Mouse (Mus musculus): ENCODE measurements around the gene Dnaja4. TPM values are rescaled to one million over a fixed set of nuclear protein-coding genes. Genes with fewer than 3 reads are reported as not detected.
A peak's percentile ranks its signal among the peaks of the same experiment; 100 is the strongest.

Gene Dnaja4
- polyA plus RNA-seq, 1 experiment from 2014 or later: 6.5 TPM

DNA sequence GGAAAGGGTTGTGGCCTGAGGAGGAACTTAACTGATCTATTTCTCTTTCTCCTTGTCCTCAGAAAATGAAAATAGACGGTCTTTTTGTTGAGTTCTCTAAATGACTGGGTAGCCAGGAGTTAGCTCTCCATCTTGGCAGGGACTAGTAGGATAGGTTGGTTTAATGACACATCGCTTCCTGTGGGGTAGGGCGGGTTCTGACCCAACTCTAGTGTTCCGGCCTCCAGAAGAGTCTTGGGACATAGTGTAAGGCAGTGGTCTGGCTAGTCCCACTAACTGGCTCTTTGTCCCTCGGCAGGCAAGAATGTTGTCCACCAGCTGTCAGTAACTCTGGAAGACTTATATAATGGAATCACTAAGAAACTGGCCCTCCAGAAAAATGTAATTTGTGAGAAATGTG, 9.4 kb downstream of the Dnaja4 start:
- Histone ChIP-seq H3K9me3 (replicated peaks; ENCODE audit: control insufficient read depth, low read length) (no peaks in the 10 kb centered on the region), H3K36me3 (ENCODE audit: control insufficient read depth, insufficient read depth, low read length) (no peaks in the 10 kb centered on the region), H3K27me3 (ENCODE audit: control insufficient read depth, insufficient read depth, low read length) (no peaks in the 10 kb centered on the region), H3K9ac (ENCODE audit: low read length) (no peak overlapping the region), H3K4me1 (ENCODE audit: control insufficient read depth, insufficient read depth, low read length) (no peaks in the 10 kb centered on the region), H3K4me3 (replicated peaks; ENCODE audit: low read length) (no peak overlapping the region), H3K27ac (ENCODE audit: low read length) (no peak overlapping the region), H3K4me2 (ENCODE audit: low read depth, low read length) (no peak overlapping the region)
- 89% methylated on average over 5 of the region's 5 CpGs for WGBS
- ATAC-seq (ENCODE audit: insufficient read depth, low FRiP score): no peak

DNA sequence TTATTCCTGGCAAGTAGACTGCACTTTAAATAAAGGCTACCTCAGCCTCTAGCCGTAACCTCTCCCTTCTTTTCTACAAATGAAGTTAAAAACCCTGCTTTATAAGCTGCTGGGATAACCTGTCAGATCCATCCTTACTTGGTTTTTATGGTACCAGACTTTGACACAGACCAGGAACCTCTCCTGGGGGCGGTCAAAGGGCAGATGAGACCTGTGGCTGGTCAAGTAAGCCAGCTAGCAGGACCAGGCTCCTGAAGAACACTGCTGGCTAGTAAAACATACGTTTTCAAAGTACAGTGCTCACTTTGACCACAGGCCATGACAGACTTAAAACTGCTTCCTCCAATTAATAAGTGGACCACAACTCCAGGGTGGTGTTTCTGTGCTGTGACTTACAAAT, 17.1 kb downstream of the Dnaja4 start:
- ATAC-seq (ENCODE audit: insufficient read depth, low FRiP score): no peak
- H3K27ac ChIP-seq (ENCODE audit: low read length): no peak overlapping the region
- no peaks in the 10 kb centered on the region for H3K27me3 ChIP-seq (ENCODE audit: control insufficient read depth, insufficient read depth, low read length)
- no peak overlapping the region for H3K9ac ChIP-seq (ENCODE audit: low read length)
- no peaks in the 10 kb centered on the region for H3K4me1 ChIP-seq (ENCODE audit: control insufficient read depth, insufficient read depth, low read length)
- no peak overlapping the region for H3K4me2 ChIP-seq (ENCODE audit: low read depth, low read length)
- H3K4me3 ChIP-seq (replicated peaks; ENCODE audit: low read length): no peak overlapping the region
- WGBS: 90% methylated on average over 3 of the region's 3 CpGs
- peaks cover 31% of the 10 kb centered on the region for H3K36me3 ChIP-seq (ENCODE audit: control insufficient read depth, insufficient read depth, low read length)
- no peaks in the 10 kb centered on the region for H3K9me3 ChIP-seq (replicated peaks; ENCODE audit: control insufficient read depth, low read length)

DNA sequence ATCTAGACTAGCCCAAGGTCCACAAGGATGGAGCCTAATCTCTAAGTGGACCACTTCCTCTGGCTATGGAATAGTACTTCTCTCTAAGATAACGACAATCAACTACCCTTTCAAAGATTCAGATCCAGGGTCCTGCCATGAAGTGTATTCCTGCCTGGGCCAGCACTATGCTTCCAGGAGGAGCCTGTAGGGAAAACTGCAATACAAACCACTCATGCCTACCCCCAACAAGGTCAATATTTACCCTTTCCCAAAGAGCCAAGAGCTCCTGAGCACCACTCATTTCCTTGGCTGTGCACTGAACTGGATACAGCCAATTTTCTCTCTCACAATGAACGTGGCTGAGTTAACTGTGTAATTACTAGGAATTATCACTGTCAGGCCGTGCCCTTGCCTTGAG, 18.9 kb downstream of the Dnaja4 start:
- Histone ChIP-seq H3K4me2 (ENCODE audit: low read depth, low read length) (no peak overlapping the region), H3K4me3 (replicated peaks; ENCODE audit: low read length) (no peak overlapping the region), H3K27me3 (ENCODE audit: control insufficient read depth, insufficient read depth, low read length) (no peaks in the 10 kb centered on the region), H3K9ac (ENCODE audit: low read length) (no peak overlapping the region), H3K27ac (ENCODE audit: low read length) (no peak overlapping the region), H3K36me3 (ENCODE audit: control insufficient read depth, insufficient read depth, low read length) (peaks cover 36% of the 10 kb centered on the region), H3K9me3 (replicated peaks; ENCODE audit: control insufficient read depth, low read length) (no peaks in the 10 kb centered on the region), H3K4me1 (ENCODE audit: control insufficient read depth, insufficient read depth, low read length) (no peaks in the 10 kb centered on the region)
- 63% methylated on average over 3 of the region's 3 CpGs for WGBS
- no peak for ATAC-seq (ENCODE audit: insufficient read depth, low FRiP score)

DNA sequence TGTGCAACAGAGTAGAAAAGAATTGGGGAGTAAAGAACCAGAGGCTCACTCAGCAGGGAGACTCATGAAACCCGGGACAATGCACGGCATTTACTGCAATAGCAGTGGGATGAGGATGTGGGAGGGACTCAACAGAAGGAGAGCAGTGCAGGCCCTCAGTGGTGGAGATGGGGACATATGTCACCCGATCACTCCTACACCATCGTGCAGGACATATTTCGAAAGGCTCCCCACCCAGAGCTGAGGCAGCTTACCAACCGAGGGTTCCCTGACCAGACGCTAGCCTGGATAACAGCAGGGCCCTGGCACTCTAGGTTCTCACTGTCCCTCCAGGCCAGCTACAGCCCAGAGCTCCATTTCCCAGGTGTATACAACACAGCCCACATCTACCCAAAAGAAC, 23.5 kb downstream of the Dnaja4 start:
- H3K4me1 ChIP-seq (ENCODE audit: control insufficient read depth, insufficient read depth, low read length): no peaks in the 10 kb centered on the region
- no peak overlapping the region for H3K4me3 ChIP-seq (replicated peaks; ENCODE audit: low read length)
- 92% methylated on average over 7 of the region's 7 CpGs for WGBS
- no peak overlapping the region for H3K27ac ChIP-seq (ENCODE audit: low read length)
- no peak overlapping the region for H3K9ac ChIP-seq (ENCODE audit: low read length)
- H3K36me3 ChIP-seq (ENCODE audit: control insufficient read depth, insufficient read depth, low read length): peaks cover 29% of the 10 kb centered on the region
- H3K9me3 ChIP-seq (replicated peaks; ENCODE audit: control insufficient read depth, low read length): no peaks in the 10 kb centered on the region
- ATAC-seq (ENCODE audit: insufficient read depth, low FRiP score): no peak
- no peaks in the 10 kb centered on the region for H3K27me3 ChIP-seq (ENCODE audit: control insufficient read depth, insufficient read depth, low read length)
- no peak overlapping the region for H3K4me2 ChIP-seq (ENCODE audit: low read depth, low read length)

DNA sequence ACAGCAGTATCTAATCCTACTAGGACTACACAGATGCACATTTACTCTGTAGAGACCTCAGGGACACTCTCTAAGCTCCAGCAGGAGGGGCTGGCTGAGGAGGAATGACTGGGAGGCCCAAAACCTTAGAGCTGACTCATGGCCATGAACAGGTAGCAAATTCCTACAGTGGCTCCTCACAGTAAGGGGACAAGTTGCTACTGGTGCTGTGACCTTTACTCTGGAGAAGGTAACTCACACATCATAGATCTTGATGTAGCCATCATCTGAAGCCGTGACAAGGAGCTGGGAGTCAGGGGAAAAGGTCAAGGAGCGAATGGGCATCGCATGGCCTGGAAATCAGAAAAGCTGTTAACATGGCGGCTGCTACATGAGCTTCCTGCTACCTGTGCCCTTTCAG, 23.9 kb downstream of the Dnaja4 start:
- H3K4me3 ChIP-seq (replicated peaks; ENCODE audit: low read length): no peak overlapping the region
- no peak overlapping the region for H3K9ac ChIP-seq (ENCODE audit: low read length)
- peaks cover 28% of the 10 kb centered on the region for H3K36me3 ChIP-seq (ENCODE audit: control insufficient read depth, insufficient read depth, low read length)
- H3K27ac ChIP-seq (ENCODE audit: low read length): no peak overlapping the region
- WGBS: 86% methylated on average over 4 of the region's 4 CpGs
- ATAC-seq (ENCODE audit: insufficient read depth, low FRiP score): no peak
- no peaks in the 10 kb centered on the region for H3K9me3 ChIP-seq (replicated peaks; ENCODE audit: control insufficient read depth, low read length)
- no peaks in the 10 kb centered on the region for H3K27me3 ChIP-seq (ENCODE audit: control insufficient read depth, insufficient read depth, low read length)
- no peaks in the 10 kb centered on the region for H3K4me1 ChIP-seq (ENCODE audit: control insufficient read depth, insufficient read depth, low read length)
- no peak overlapping the region for H3K4me2 ChIP-seq (ENCODE audit: low read depth, low read length)

DNA sequence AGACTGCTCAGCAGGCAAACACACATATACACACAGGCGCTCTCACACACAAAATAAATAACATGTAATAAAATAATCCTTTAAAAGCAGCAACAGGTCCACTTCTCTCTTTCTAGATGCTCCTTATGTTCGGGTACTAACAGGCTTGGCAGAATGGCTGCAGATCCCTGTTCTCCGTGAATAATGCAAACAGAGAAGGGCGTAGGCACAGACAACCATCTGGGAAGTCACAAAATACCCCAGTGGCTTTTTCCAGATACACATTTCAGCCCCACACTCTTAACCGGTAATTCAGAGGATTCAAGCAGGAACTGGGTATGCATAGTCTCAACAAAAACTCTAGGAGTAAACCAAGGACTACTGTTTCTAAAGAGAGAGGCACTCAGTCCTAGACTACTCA, 27.6 kb downstream of the Dnaja4 start:
- no peak for ATAC-seq (ENCODE audit: insufficient read depth, low FRiP score)
- 77% methylated on average over 5 of the region's 5 CpGs for WGBS
- no peak overlapping the region for H3K4me2 ChIP-seq (ENCODE audit: low read depth, low read length)

DNA sequence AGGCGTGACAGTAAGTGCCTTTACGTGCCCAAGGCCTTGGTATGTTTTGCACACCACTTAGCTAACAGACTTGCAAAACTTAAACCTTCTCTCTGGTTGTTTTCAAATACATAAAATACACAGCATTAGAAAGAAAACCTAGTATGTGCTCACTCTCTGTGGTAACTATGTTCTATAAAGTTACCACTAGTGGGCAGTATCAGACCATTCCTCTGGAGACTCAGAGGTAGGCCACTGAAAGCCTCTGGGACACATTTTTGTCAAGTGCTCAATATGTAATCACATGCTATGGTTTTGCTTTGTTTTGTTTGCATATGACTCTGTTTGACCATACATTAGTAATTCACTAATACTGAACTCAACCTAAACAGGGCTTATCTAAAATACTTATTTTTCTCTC, 33.4 kb downstream of the Dnaja4 start:
- no peak overlapping the region for H3K27ac ChIP-seq (ENCODE audit: low read length)
- H3K36me3 ChIP-seq (ENCODE audit: control insufficient read depth, insufficient read depth, low read length): peaks cover 11% of the 10 kb centered on the region
- peaks cover 6% of the 10 kb centered on the region for H3K4me1 ChIP-seq (ENCODE audit: control insufficient read depth, insufficient read depth, low read length)
- no peak for ATAC-seq (ENCODE audit: insufficient read depth, low FRiP score)
- H3K27me3 ChIP-seq (ENCODE audit: control insufficient read depth, insufficient read depth, low read length): no peaks in the 10 kb centered on the region
- no peak overlapping the region for H3K4me3 ChIP-seq (replicated peaks; ENCODE audit: low read length)
- no peak overlapping the region for H3K9ac ChIP-seq (ENCODE audit: low read length)
- H3K4me2 ChIP-seq (ENCODE audit: low read depth, low read length): no peak overlapping the region
- 86% methylated on average over 2 of the region's 2 CpGs for WGBS
- no peaks in the 10 kb centered on the region for H3K9me3 ChIP-seq (replicated peaks; ENCODE audit: control insufficient read depth, low read length)

More for the DNA sequence above, 27.6 kb downstream of the Dnaja4 start:
- H3K9ac ChIP-seq (ENCODE audit: low read length): no peak overlapping the region
- H3K36me3 ChIP-seq (ENCODE audit: control insufficient read depth, insufficient read depth, low read length): peaks cover 24% of the 10 kb centered on the region
- H3K27ac ChIP-seq (ENCODE audit: low read length): no peak overlapping the region
- H3K4me1 ChIP-seq (ENCODE audit: control insufficient read depth, insufficient read depth, low read length): no peaks in the 10 kb centered on the region
- H3K27me3 ChIP-seq (ENCODE audit: control insufficient read depth, insufficient read depth, low read length): no peaks in the 10 kb centered on the region
- H3K9me3 ChIP-seq (replicated peaks; ENCODE audit: control insufficient read depth, low read length): no peaks in the 10 kb centered on the region
- H3K4me3 ChIP-seq (replicated peaks; ENCODE audit: low read length): no peak overlapping the region

DNA sequence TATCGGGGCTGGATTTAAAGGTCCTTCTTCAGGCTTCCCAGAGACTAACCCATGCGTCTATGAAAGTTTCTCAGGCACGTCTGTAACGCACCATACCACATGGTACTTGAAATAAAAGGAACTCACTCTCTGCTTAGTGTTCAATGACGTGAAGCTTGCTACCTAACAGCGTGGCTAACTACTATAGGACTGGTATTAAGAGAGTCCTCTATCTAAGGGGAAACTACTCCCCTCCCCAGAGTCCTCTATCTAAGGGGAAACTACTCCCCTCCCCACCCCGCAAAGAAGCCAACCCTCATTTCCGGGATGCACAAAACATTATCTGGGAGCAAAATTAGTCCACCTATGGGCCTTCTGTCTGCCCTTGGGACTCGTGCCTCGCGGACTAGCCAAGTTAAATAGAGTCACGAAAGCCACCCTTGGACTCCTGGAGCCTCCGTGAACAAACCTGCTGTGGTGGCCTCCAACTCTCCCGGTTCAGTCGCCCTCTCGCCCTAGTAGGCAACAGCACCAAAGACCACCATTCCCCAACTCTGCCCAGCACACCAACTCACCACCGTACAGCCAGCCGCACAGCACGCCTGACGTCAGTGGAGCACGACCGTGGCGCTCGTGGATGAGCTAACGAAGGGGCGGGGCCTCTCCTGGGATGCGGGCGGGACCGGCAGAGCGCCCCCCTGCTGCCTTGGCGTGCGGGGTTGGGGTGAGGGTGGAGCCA, 35.4 kb downstream of the Dnaja4 start, which contains the start of gene Wdr61:
Wdr61 (minus strand) TSS at position 599 of the 718 bp plus-strand sequence.
- WGBS: under 1% methylated on average over 32 of the region's 32 CpGs
- ATAC-seq (ENCODE audit: insufficient read depth, low FRiP score): peak; percentile 98

DNA sequence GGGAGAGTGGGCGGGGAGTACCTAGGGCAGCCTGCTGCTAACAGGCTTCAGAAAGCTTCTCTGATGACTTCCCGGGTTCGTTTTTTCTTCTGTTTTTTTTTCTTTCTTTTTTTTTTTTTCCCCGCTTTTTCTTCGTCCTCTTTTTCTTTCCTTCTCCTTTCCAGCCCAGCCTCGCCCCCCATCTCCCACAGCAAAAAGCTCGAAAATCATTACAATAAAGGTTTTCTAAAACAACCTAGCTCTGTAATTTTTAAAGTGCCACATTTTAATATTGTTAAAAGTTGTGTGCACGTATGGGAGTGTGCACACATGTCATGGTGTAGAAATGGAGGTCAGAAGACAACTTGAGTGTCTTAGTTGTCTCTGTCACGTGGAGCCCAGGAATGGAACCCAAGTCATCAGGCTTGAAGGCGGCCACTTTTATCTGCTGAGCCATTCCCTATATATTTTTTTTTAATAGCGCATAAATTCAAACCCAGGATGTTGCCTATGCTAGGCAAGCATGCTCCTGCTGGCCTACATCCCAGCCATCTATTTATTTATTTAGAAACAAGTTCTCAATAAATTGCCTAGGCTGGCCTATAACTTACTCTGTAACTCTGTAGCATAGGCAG, 36.1 kb downstream of the Dnaja4 start:
- ATAC-seq (ENCODE audit: insufficient read depth, low FRiP score): no peak
- no peaks in the 10 kb centered on the region for H3K36me3 ChIP-seq (ENCODE audit: control insufficient read depth, insufficient read depth, low read length)
- peak overlapping the region; percentile 58 for H3K4me3 ChIP-seq (replicated peaks; ENCODE audit: low read length)
- H3K9me3 ChIP-seq (replicated peaks; ENCODE audit: control insufficient read depth, low read length): no peaks in the 10 kb centered on the region
- no peaks in the 10 kb centered on the region for H3K27me3 ChIP-seq (ENCODE audit: control insufficient read depth, insufficient read depth, low read length)
- 21% methylated on average over 11 of the region's 11 CpGs for WGBS
- peak overlapping the region; percentile 55 for H3K9ac ChIP-seq (ENCODE audit: low read length)
- peak overlapping the region; percentile 52 for H3K4me2 ChIP-seq (ENCODE audit: low read depth, low read length)
- H3K27ac ChIP-seq (ENCODE audit: low read length): no peak overlapping the region
- peaks cover 6% of the 10 kb centered on the region for H3K4me1 ChIP-seq (ENCODE audit: control insufficient read depth, insufficient read depth, low read length)

More for the DNA sequence above, 35.4 kb downstream of the Dnaja4 start, which contains the start of gene Wdr61:
- Histone ChIP-seq H3K27ac (ENCODE audit: low read length) (no peak within 1 kb of the TSS), H3K9me3 (replicated peaks; ENCODE audit: control insufficient read depth, low read length) (no peaks in the 10 kb centered on the region), H3K4me2 (ENCODE audit: low read depth, low read length) (peak within 1 kb of the TSS; percentile 68), H3K9ac (ENCODE audit: low read length) (peak within 1 kb of the TSS; percentile 70), H3K4me1 (ENCODE audit: control insufficient read depth, insufficient read depth, low read length) (peaks cover 6% of the 10 kb centered on the region), H3K27me3 (ENCODE audit: control insufficient read depth, insufficient read depth, low read length) (no peaks in the 10 kb centered on the region), H3K4me3 (replicated peaks; ENCODE audit: low read length) (peak within 1 kb of the TSS; percentile 58), H3K36me3 (ENCODE audit: control insufficient read depth, insufficient read depth, low read length) (peaks cover 6% of the 10 kb centered on the region)

All from stomach, embryonic 16.5 days (tissue).